Mouse (Mus musculus) erythroblast, embryonic 14.5 days (primary cell): ENCODE measurements around the gene Hs3st6.

Experiments
- GATA1 ChIP-seq: IDR thresholded peaks from 2 replicates; pipeline ENCODE4 v1.6.1; 2012; ENCODE audit warnings: low read length, inconsistent platforms, mixed read lengths
- TAL1 ChIP-seq: IDR thresholded peaks from 3 replicates; pipeline ENCODE4 v1.6.1; 2012; ENCODE audit warnings: low read length, inconsistent platforms, mixed read lengths

DNA sequence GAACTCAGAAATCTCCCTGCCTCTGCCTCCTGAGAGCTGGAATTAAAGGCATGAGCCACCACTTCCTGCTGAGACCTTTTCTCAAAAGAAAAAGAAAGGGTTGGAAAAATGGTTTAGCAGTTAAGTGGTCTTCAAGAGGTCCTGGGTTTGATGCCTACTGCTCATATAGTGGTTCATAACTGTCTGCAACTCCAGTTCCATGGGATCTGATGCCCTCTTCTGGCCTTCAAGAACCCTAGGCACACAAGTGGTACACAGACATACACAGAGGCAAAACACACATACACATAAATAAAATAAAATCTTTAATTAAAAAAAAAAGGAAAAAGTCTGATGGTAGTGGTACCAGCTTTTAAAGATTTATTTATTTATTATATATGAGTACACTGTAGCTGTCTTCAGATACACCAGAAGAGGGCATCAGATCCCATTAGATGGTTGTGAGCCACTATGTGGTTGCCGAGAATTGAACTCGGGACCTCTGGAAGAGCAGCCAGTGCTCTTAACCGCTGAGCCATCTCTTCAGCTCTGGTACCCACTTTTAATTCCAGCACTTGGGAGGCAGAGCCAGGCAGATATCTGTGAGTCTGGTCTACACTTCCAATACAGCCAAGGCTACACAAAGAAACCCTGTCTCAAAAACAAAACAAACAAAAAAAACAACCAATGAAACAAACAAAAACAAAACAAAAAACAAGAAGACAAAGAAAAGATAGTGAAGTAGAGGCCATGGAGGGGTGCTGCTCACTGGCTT is 27.0 kb upstream of the Hs3st6 start:
- TF ChIP-seq GATA1 (no peak), TAL1 (no peak)
